Mouse (Mus musculus) midbrain, embryonic 11.5 days (tissue): ENCODE measurements around the gene Akr1c6. TPM values are rescaled to one million over a fixed set of nuclear protein-coding genes. Genes with fewer than 3 reads are reported as not detected.

Experiments used
- ATAC-seq: fragments of 200-750 bp; cut with Nextera tagmentation; 2 replicates; pipeline ENCODE4 v1.8.0; 2017; ENCODE audit warnings: moderate TSS enrichment, moderate library complexity; ENCODE audit not compliant: low FRiP score
- DNase-seq: peaks from one replicate; pipeline ENCODE4 v3.0.0; 2015; ENCODE audit warnings: low spot score; ENCODE audit errors: missing footprints
- H3K27ac ChIP-seq: fragments of 300-500 bp; sonication (generic); 2 replicates; pipeline ENCODE4 v1.5.1; 2014; ENCODE audit warnings: low read depth, low read length
- H3K27me3 ChIP-seq: fragments of 300-500 bp; sonication (generic); 2 replicates; pipeline ENCODE4 v1.6.1; 2014; ENCODE audit warnings: mild to moderate bottlenecking, low read length, moderate library complexity, mixed read lengths; ENCODE audit not compliant: control insufficient read depth, insufficient read depth
- H3K36me3 ChIP-seq: fragments of 300-500 bp; sonication (generic); 2 replicates; pipeline ENCODE4 v1.6.1; 2014; ENCODE audit warnings: mild to moderate bottlenecking, low read length, moderate library complexity, mixed read lengths; ENCODE audit not compliant: control insufficient read depth, insufficient read depth
- H3K4me1 ChIP-seq: fragments of 300-500 bp; sonication (generic); 2 replicates; pipeline ENCODE4 v1.6.1; 2014; ENCODE audit warnings: low read length; ENCODE audit not compliant: control insufficient read depth, insufficient read depth
- H3K4me2 ChIP-seq: fragments of 300-500 bp; sonication (generic); 2 replicates; pipeline ENCODE4 v1.6.1; 2014; ENCODE audit warnings: mild to moderate bottlenecking, moderate library complexity
- H3K4me3 ChIP-seq: fragments of 300-500 bp; sonication (generic); 2 replicates; pipeline ENCODE4 v1.5.1; 2014; ENCODE audit warnings: low read depth, low read length
- H3K9ac ChIP-seq: fragments of 300-500 bp; sonication (generic); 2 replicates; pipeline ENCODE4 v1.6.1; 2014; ENCODE audit warnings: low read length
- H3K9me3 ChIP-seq: fragments of 300-500 bp; sonication (generic); 2 replicates; pipeline ENCODE4 v1.6.1; 2016; ENCODE audit warnings: low read length; ENCODE audit not compliant: control insufficient read depth
- whole genome bisulfite sequencing: fragments of 180-500 bp; shearing (Covaris S2); extraction: QIAGEN DNeasy Blood & Tissue Kit; methylation state at CpG from one replicate; pipeline ENCODE4 v1.1.7; 2014; 5-methylcytosine and 5-hydroxymethylcytosine counted together
- polyA plus RNA-seq: library from polyadenylated mRNA; unstranded; fragments of >200 nt; fragmentation: Nextera tagmentation; extraction: Ambion mirVana; gene quantifications from 2 replicates; pipeline ENCODE4 v1.2.1, GENCODE M21; 2014

Akr1c6 gene
- polyA plus RNA-seq, 1 experiment from 2014 or later = not detected

- Histone ChIP-seq H3K4me3 (no peak overlapping the region), H3K4me1 (no peaks in the 10 kb centered on the region), H3K9ac (no peak overlapping the region), H3K9me3 (no peaks in the 10 kb centered on the region), H3K36me3 (no peaks in the 10 kb centered on the region), H3K27me3 (no peaks in the 10 kb centered on the region), H3K4me2 (no peak overlapping the region), H3K27ac (no peak overlapping the region)
- ATAC-seq (no peak), DNase-seq (no peak)
- WGBS = 95% methylated on average over 2 of the region's 2 CpGs
Observed at GRCm38 (mm10) chr13:4428558-4428957, 5.5 kb upstream of the Akr1c6 start.

GRCm38 (mm10) chr13:4429034-4429433, 5.1 kb upstream of the Akr1c6 start:
- no peak for ATAC-seq
- no peaks in the 10 kb centered on the region for H3K36me3 ChIP-seq
- no peak overlapping the region for H3K4me3 ChIP-seq
- H3K27me3 ChIP-seq = no peaks in the 10 kb centered on the region
- H3K9ac ChIP-seq = no peak overlapping the region
- 80% methylated on average over 2 of the region's 2 CpGs for WGBS
- no peak overlapping the region for H3K27ac ChIP-seq
- H3K4me1 ChIP-seq = no peaks in the 10 kb centered on the region
- no peaks in the 10 kb centered on the region for H3K9me3 ChIP-seq
- no peak for DNase-seq
- no peak overlapping the region for H3K4me2 ChIP-seq

- no peak overlapping the region for H3K27ac ChIP-seq
Observed at GRCm38 (mm10) chr13:4431129-4431528, 3.0 kb upstream of the Akr1c6 start.

GRCm38 (mm10) chr13:4465641-4466040, 31.5 kb downstream of the Akr1c6 start:
- H3K4me2 ChIP-seq = no peak overlapping the region
- H3K27ac ChIP-seq = no peak overlapping the region
- no peaks in the 10 kb centered on the region for H3K36me3 ChIP-seq
- H3K27me3 ChIP-seq = no peaks in the 10 kb centered on the region
- H3K9ac ChIP-seq = no peak overlapping the region
- H3K4me3 ChIP-seq = no peak overlapping the region
- 90% methylated on average over 2 of the region's 2 CpGs for WGBS
- no peaks in the 10 kb centered on the region for H3K9me3 ChIP-seq
- no peak for ATAC-seq
- H3K4me1 ChIP-seq = no peaks in the 10 kb centered on the region
- no peak for DNase-seq

More at GRCm38 (mm10) chr13:4431129-4431528, 3.0 kb upstream of the Akr1c6 start:
- DNase-seq = no peak
- H3K9ac ChIP-seq = no peak overlapping the region
- no peak overlapping the region for H3K4me3 ChIP-seq
- H3K4me2 ChIP-seq = no peak overlapping the region
- H3K4me1 ChIP-seq = no peaks in the 10 kb centered on the region
- no peaks in the 10 kb centered on the region for H3K27me3 ChIP-seq
- H3K36me3 ChIP-seq = no peaks in the 10 kb centered on the region
- ATAC-seq = no peak
- H3K9me3 ChIP-seq = no peaks in the 10 kb centered on the region
- WGBS = 81% methylated on average over 1 of the region's 1 CpGs

GRCm38 (mm10) chr13:4467896-4468295, 33.8 kb downstream of the Akr1c6 start:
- no peaks in the 10 kb centered on the region for H3K36me3 ChIP-seq
- ATAC-seq (no peak), DNase-seq (no peak)
- no peak overlapping the region for H3K27ac ChIP-seq
- no peaks in the 10 kb centered on the region for H3K9me3 ChIP-seq
- 81% methylated on average over 1 of the region's 1 CpGs for WGBS
- H3K9ac ChIP-seq = no peak overlapping the region
- no peak overlapping the region for H3K4me2 ChIP-seq
- no peaks in the 10 kb centered on the region for H3K4me1 ChIP-seq
- no peak overlapping the region for H3K4me3 ChIP-seq
- H3K27me3 ChIP-seq = no peaks in the 10 kb centered on the region

Other genes with a start within 250 kb of the Akr1c6 start
- gene Akr1c13, start 243.2 kb upstream of the Akr1c6 start, polyA plus RNA-seq = 0.33 TPM in 2 replicates
- 0.31 and 0.39 TPM in 2 replicates for gene Akr1c19, start 205.6 kb upstream of the Akr1c6 start, polyA plus RNA-seq
- gene Akr1c12, start 154.9 kb upstream of the Akr1c6 start, polyA plus RNA-seq = 0.29 and 0.49 TPM in 2 replicates
- not detected in 2 replicates for gene Akr1c20, start 89.0 kb downstream of the Akr1c6 start, polyA plus RNA-seq
- not detected in 2 replicates for gene Akr1c21, start 139.8 kb downstream of the Akr1c6 start, polyA plus RNA-seq
- 53.6 and 55.1 TPM in 2 replicates for gene Akr1e1, start 174.9 kb downstream of the Akr1c6 start, polyA plus RNA-seq